Mouse (Mus musculus) small intestine, adult 2 months (tissue): ENCODE data around the gene Denr. TPM values are rescaled to one million over a fixed set of nuclear protein-coding genes. Genes with fewer than 3 reads are reported as not detected.

Source experiments
- H3K27ac ChIP-seq: fragments of 200-500 bp; 2 replicates; pipeline ENCODE4 v1.5.1; 2012; ENCODE audit warnings: low read depth, low read length, control low read depth, inconsistent platforms; ENCODE audit not compliant: insufficient read depth
- H3K27me3 ChIP-seq: fragments of 200-500 bp; 2 replicates; pipeline ENCODE4 v1.6.1; 2012; ENCODE audit warnings: mild to moderate bottlenecking, moderate library complexity, low read length, inconsistent platforms; ENCODE audit not compliant: control insufficient read depth, insufficient read depth
- H3K36me3 ChIP-seq: fragments of 200-500 bp; 2 replicates; pipeline ENCODE4 v1.6.1; 2012; ENCODE audit warnings: mild to moderate bottlenecking, low read length, control low read depth, inconsistent platforms; ENCODE audit not compliant: control insufficient read depth, insufficient read depth
- H3K4me1 ChIP-seq: fragments of 200-500 bp; 2 replicates; pipeline ENCODE4 v1.6.1; 2012; ENCODE audit warnings: low read length, inconsistent platforms, mixed read lengths; ENCODE audit not compliant: control insufficient read depth, insufficient read depth, insufficient read length
- H3K4me3 ChIP-seq: fragments of 200-500 bp; 2 replicates; pipeline ENCODE4 v1.5.1; 2012; ENCODE audit warnings: low read depth, mild to moderate bottlenecking, control low read depth, inconsistent platforms, low read length, moderate library complexity
- CTCF ChIP-seq: fragments of 200-500 bp; IDR thresholded peaks from 2 replicates; pipeline ENCODE4 v1.5.1; 2012; ENCODE audit warnings: low read depth, mild to moderate bottlenecking, control low read depth, inconsistent platforms, low read length, moderate library complexity, mixed read lengths; ENCODE audit not compliant: insufficient replicate concordance, insufficient read length; ENCODE audit errors: extremely low read depth
- POLR2A ChIP-seq: fragments of 200-500 bp; IDR thresholded peaks from 2 replicates; pipeline ENCODE4 v1.6.1; 2012; ENCODE audit warnings: low read depth, mild to moderate bottlenecking, control low read depth, inconsistent platforms, low read length, moderate library complexity
- WGBS: fragments of 180-500 bp; shearing (Covaris S2); methylation state at CpG from one replicate; pipeline ENCODE4 v1.1.7; 2018; 5-methylcytosine and 5-hydroxymethylcytosine counted together
- polyA plus RNA-seq: library from polyadenylated mRNA; depleted of rRNA; stranded (reverse); fragments of >200 nt; gene quantifications from 2 replicates; pipeline ENCODE4 v1.2.3, GENCODE M21; 2012

Gene Denr
- polyA plus RNA-seq, 1 experiment = 2.4 TPM

DNA sequence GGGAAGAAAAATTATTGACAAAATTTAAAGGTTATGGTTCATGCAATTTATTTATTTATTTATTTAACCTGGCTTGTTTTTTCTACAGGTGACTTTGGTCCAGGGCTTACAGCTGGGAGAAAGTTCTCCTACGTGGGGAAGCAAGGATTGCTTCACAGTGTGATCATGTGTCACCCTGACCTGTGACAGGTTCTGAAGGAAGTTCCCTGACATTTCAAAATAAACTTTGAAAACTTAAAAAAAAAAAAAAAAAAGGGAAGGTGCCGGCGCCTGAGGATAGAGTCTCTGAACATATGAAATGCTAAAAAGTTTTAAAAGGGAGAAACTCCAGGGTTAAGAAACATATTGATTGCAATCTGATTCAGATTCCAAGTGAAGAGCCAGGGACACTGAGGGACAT is 20.6 kb upstream of the Denr start:
- no peak overlapping the region for H3K4me3 ChIP-seq
- no peaks in the 10 kb centered on the region for H3K27me3 ChIP-seq
- H3K27ac ChIP-seq = no peak overlapping the region
- H3K4me1 ChIP-seq = no peaks in the 10 kb centered on the region
- TF ChIP-seq POLR2A (no peak), CTCF (no peak)
- 71% methylated on average over 3 of the region's 3 CpGs for WGBS
- H3K36me3 ChIP-seq = no peaks in the 10 kb centered on the region

- Histone ChIP-seq H3K4me1 (no peaks in the 10 kb centered on the region), H3K4me3 (no peak overlapping the region), H3K27me3 (no peaks in the 10 kb centered on the region), H3K27ac (no peak overlapping the region), H3K36me3 (no peaks in the 10 kb centered on the region)
- TF ChIP-seq CTCF (no peak), POLR2A (no peak)
- WGBS = 70% methylated on average over 2 of the region's 2 CpGs
Observed at GRCm38 (mm10) chr5:123890312-123890711, 16.7 kb upstream of the Denr start.

- TF ChIP-seq POLR2A (no peak), CTCF (no peak)
- H3K4me1 ChIP-seq = no peaks in the 10 kb centered on the region
- no peak overlapping the region for H3K27ac ChIP-seq
- H3K27me3 ChIP-seq = no peaks in the 10 kb centered on the region
- WGBS = 78% methylated on average over 5 of the region's 5 CpGs
- H3K36me3 ChIP-seq = no peaks in the 10 kb centered on the region
- H3K4me3 ChIP-seq = no peak overlapping the region
Observed at GRCm38 (mm10) chr5:123890987-123891386, 16.0 kb upstream of the Denr start.

DNA sequence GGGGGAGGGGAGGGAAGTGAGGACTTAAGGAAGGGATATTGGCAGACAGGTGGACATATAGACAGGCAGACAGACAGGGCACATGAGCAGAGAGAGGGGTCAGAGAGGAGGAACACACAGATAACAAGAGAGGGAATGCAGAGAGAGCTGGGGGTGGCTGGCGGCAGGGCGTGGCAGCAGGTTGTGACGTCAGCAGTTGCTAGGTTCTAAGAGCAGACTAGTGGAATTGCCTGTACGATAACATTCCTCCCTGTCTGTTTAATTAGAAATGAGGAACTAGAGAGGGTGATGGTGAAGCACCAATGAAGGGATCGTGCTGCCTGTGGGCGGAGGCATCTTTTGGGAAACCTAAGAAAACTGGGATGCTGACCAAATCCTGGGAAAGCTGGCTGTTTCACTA is 15.3 kb upstream of the Denr start:
- no peaks in the 10 kb centered on the region for H3K27me3 ChIP-seq
- H3K4me3 ChIP-seq = no peak overlapping the region
- no peaks in the 10 kb centered on the region for H3K4me1 ChIP-seq
- TF ChIP-seq POLR2A = no peak
- TF ChIP-seq CTCF = no peak
- H3K27ac ChIP-seq = no peak overlapping the region
- no peaks in the 10 kb centered on the region for H3K36me3 ChIP-seq
- WGBS = 12% methylated on average over 6 of the region's 6 CpGs

GRCm38 (mm10) chr5:123893520-123893919 is 13.5 kb upstream of the Denr start:
- TF ChIP-seq POLR2A = no peak
- no peak for TF ChIP-seq CTCF
- H3K27ac ChIP-seq = no peak overlapping the region
- H3K36me3 ChIP-seq = no peaks in the 10 kb centered on the region
- no peaks in the 10 kb centered on the region for H3K4me1 ChIP-seq
- H3K27me3 ChIP-seq = no peaks in the 10 kb centered on the region
- 76% methylated on average over 5 of the region's 5 CpGs for WGBS
- no peak overlapping the region for H3K4me3 ChIP-seq

- no peaks in the 10 kb centered on the region for H3K36me3 ChIP-seq
- no peak overlapping the region for H3K27ac ChIP-seq
- H3K4me1 ChIP-seq = no peaks in the 10 kb centered on the region
- H3K27me3 ChIP-seq = no peaks in the 10 kb centered on the region
- WGBS = 58% methylated on average over 11 of the region's 11 CpGs
- no peak for TF ChIP-seq CTCF
- TF ChIP-seq POLR2A = no peak
- no peak overlapping the region for H3K4me3 ChIP-seq
Observed at GRCm38 (mm10) chr5:123896395-123896794, 10.6 kb upstream of the Denr start.

GRCm38 (mm10) chr5:123897352-123897751 is 9.6 kb upstream of the Denr start:
- H3K4me3 ChIP-seq = no peak overlapping the region
- H3K4me1 ChIP-seq = no peaks in the 10 kb centered on the region
- TF ChIP-seq CTCF (no peak), POLR2A (no peak)
- H3K27me3 ChIP-seq = no peaks in the 10 kb centered on the region
- H3K36me3 ChIP-seq = no peaks in the 10 kb centered on the region
- H3K27ac ChIP-seq = no peak overlapping the region
- 76% methylated on average over 13 of the region's 13 CpGs for WGBS

DNA sequence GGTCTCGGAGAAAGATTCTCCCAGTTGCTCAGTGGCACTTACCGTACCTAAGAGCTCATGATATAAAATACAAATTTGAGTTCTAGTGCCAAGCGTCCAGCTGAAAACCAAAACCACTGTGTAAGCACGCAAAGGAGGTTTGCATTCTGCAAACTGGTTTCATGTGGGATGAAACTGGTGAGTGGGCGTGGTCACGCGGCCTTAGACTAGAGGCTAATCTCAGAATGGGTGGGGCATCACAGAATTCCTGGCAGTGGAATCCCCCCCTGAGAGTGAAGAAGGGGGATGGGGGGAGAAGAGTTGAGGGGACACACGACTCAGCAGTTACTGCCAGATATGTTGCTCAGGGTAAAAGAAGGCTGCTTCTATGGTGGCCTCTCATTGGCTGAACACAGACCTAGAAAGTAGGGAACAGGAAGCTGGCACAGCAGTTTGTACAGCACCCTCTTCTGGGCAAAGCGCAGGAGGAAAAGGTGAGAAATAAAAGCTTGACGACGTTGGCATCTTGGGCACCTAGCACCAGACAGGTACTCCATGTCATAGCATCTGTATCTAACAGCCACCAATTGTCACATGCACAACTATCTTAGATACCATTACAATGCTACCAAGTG is 2.8 kb upstream of the Denr start:
- TF ChIP-seq POLR2A (no peak), CTCF (no peak)
- Histone ChIP-seq H3K36me3 (no peaks in the 10 kb centered on the region), H3K27me3 (no peaks in the 10 kb centered on the region), H3K4me1 (peaks cover 10% of the 10 kb centered on the region; the same call in 1 of the 2 replicates), H3K27ac (no peak overlapping the region), H3K4me3 (no peak overlapping the region)
- 52% methylated on average over 11 of the region's 11 CpGs for WGBS
